Mouse (Mus musculus) cerebellum, postnatal 10 days (tissue): ENCODE measurements around the gene Nudc.

ENCODE experiments used
- DNase-seq, 2 experiments: peaks; one replicate each; pipeline ENCODE4 v3.0.0; 2021; ENCODE audit warnings: mixed read lengths in 2 of 2

The Nudc gene

GRCm38 (mm10) chr4:133489489-133490245, 56.1 kb downstream of the Nudc start:
- DNase-seq: peak in 1 of 2 experiments; percentile 52

- peak in 1 of 2 experiments; percentile 16 for DNase-seq
These were observed 57.0 kb downstream of the Nudc start for GRCm38 (mm10) chr4:133488619-133489392.

GRCm38 (mm10) chr4:133486673-133487357, 59.0 kb downstream of the Nudc start:
- DNase-seq: peak; percentile 51 to 65

- peak; percentile 57 to 70 for DNase-seq
These were observed 59.9 kb downstream of the Nudc start for GRCm38 (mm10) chr4:133485691-133486425.

- DNase-seq: no peak
These were observed 61.4 kb downstream of the Nudc start for GRCm38 (mm10) chr4:133484266-133485025.
